Mouse (Mus musculus) fibroblast of lung, adult 2 months (primary cell): ENCODE data around the gene Kcnmb1.
A peak's percentile ranks its signal among the peaks of the same experiment; 100 is the strongest.

Experiments
- DNase-seq: peaks from one replicate; pipeline ENCODE4 v3.0.0-alpha.2; 2011; ENCODE audit warnings: low read depth

Gene Kcnmb1

DNA sequence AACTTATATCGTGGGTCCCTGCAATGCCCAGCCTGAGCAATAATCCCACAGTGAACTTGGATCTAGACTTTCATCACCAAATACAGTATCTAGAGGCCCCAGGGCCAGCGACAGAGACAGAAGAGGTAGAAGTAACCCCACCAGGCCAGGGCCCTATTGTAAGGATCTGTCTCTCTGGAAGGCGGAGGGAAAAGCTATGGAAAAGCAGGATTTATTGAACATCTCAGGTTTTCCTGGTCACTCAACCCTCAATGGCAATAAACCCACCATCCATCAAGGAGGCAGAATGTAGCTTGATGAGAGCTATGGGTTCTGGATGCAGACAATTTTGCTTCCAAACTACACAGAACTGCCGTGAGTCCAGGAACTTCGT is 39.8 kb downstream of the Kcnmb1 start:
- DNase-seq: no peak

DNA sequence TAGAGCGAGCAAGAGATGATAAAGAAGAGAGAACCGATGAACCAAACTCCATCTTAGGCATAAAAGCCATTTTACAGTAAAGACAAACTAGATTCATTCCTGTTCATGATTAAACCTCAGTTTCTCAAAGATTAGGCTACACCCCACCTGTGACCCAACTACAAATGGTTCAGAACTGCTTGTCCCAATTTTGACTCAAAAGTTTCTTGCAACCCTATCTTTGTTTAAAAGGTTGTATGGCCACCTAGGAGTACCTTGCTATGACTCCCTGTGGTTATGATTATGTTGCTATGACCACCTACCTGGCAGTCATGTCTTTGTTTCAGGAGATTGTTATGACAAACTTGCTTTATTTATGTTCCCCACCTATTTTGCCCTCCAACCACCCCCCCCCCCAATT is 44.8 kb downstream of the Kcnmb1 start:
- no peak for DNase-seq

DNA sequence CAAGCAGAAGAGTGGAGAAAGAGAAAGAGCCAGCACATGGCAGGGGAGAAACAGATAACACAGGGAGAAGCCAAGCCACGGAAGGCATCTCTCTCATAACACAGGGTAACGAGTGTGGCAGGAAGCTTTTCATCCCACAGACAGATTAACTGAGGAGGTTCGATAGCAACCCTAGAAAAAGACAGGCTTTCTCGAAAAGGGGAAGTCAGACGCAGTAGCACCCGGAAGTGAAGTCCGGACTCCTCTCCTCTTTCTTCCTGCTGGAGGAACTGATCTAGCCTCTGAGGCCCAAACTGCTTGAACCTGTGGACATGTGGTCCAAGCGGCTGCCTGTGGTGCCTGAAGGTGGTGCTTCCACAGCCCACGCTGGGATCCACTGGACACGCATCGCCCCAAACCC is 45.4 kb downstream of the Kcnmb1 start:
- DNase-seq: no peak

DNA sequence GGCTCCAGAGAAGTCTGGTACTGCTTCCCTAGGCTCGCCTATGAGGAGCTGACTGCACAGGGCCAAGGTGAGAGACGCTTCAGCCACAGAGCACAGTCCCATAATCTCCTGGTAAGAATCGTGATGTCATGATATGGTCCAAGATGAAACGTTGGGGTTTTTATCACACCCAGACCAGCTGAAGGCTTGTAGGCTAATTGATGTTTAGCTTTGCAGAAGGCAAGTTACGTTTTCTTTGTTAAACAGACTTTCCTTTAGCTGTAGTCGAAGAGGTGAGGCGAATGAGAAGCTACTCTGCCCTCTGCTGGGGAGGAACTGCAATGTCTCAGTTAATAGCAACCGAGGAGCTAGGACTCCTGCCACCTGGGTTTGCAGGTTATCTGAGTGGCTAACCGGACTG is 45.9 kb downstream of the Kcnmb1 start:
- DNase-seq: no peak

DNA sequence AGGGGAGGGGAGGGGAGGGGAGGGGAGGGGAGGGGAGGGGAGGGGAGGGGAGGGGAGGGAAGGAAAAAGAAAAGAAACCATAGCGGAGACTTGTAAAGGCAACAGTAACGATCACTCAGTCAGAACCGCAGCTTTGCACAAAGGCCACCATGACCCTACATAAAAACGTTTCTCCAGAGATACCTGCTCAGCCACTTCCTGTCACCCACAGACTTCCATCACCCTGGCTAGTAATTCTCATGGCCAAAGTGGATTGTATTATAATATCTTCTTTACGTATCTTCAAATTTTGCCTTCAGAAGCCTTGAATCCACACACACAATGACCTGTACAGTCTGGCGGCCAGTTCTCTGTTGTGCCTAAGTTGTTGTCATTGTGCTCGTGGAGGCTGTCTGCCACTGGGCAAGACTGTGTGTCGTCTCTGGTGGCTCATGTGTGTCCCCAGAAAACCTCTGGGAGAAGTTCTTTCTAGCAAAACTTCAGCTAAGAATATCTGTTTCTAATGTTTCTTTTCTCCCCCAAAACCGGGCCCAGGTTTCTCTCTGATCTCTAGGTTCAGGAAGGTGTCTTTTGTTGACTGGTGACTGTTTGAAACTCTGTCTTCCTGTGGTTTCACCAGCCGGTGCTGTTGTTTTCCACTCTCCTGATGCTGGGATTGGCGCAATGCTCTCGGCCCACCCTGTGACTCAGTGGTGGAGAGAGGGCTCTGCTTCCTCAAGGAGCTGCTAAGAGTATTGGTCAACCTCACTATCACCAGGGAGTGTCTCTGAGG is 46.7 kb downstream of the Kcnmb1 start:
- DNase-seq: no peak

DNA sequence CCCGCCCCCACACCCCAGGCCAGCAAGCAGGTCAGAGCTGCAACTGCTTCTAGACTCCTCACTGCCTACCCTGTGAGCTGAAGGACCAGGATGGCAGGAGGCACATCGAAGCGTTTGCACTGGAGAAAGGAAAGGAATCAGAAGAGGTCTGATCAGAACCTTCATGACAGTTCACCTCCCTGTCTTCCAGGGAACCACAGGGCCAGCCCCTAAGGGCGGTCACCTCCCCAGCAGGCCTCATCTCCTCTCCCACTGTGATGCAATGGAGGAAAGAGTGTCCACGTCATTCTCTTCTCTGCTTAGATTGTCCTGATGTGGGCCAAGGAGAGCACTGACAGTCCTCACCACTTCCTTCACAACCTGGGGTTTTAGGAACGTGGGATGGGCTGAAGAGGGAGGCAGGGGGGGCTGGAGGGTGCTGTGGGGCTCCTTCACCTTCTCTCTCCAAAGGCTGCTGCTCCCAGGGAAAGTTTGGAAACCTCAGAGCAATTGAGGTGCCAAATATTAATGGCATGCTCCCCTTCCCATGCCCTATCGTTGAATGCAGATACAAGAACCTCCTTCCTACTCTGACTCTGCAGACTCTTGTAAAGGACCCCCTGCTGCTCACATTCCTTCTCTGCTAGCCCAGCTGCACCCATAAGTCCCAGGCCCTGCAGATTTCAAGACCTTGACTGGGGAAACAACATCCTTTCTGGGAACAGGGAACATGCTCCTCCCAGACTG is 47.5 kb downstream of the Kcnmb1 start:
- DNase-seq: no peak

DNA sequence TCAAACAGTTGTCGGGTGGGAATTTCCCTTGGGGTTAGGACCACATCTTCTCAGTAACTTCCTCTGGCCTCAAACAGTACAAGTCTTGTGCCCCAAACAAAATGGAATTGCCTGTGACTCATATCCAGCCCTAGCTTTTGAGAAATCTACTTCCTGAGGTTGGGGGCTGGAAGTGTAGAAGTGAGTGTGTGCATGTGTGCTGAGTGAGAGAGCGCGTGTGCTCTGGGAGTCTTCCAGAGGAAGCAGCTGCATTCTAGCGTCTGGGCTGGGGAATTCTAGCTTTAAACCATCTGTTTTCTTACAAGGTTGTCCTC is 48.0 kb downstream of the Kcnmb1 start:
- DNase-seq: peak; percentile 50

DNA sequence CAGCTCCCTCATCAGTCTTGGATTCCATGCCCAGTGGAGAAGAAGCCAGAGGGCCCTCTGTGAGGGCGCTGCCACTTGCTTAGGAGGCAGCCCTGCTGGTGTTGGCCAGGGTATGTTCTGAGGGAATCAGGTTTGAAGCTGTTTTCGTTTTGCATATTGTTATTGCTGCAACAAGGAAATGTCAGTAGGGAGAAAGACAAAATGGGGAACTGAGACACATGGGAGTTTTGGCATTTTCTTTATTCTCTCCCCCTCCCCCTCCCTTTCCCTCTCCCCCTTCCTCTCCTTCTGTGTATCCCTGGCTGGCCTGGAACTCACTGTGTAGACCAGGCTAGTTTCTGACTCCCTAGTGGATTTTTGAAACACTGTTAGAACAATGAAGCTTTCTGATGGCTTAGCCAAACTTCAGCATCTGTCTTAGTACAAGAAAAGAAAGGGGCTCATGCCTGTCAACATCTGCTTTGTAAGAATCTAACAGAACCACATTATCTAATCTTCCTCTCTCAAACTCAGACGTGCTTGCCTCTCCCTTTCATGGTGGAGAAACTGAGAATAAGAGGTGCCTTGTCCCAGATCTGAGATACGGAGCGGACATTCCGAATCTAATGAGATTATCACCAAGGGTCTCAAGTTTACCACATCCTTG is 49.3 kb downstream of the Kcnmb1 start:
- no peak for DNase-seq
